Mouse (Mus musculus) ES-E14 (cell line): Measurements from ENCODE around the gene Tmed8.

Experiments
- MAFK ChIP-seq: IDR thresholded peaks from 2 replicates; pipeline ENCODE4 v1.6.1; 2014; ENCODE audit warnings: mild to moderate bottlenecking, low read depth, low read length, inconsistent platforms; ENCODE audit not compliant: insufficient read depth
- ZC3H11A ChIP-seq: IDR thresholded peaks from 2 replicates; pipeline ENCODE4 v1.6.1; 2012; ENCODE audit warnings: low read depth, mild to moderate bottlenecking, inconsistent platforms, low read length, borderline replicate concordance
- ZNF384 ChIP-seq: IDR thresholded peaks from 2 replicates; pipeline ENCODE4 v1.6.1; 2012; ENCODE audit warnings: low read depth, low read length, inconsistent platforms

DNA sequence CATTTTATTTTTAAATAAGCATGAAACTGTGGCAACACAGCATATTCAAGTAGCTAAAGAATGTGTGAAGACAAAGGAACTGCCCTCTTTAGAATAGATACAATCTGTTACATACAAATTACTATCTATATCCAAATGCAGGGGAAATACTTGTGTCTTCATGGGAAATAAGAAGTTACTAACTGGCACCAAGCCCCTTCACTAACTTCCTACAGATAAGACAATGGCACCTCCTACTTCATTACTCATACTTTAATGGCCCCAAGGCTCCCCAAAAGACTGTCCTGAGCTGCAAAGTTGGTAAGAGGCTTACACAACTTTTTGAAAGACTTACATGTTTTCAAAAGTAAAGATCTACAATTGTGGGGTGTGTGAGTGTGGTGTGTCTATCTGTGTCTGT, 17.3 kb upstream of the Tmed8 start:
- no peak for TF ChIP-seq ZNF384
- no peak for TF ChIP-seq MAFK
- TF ChIP-seq ZC3H11A, result no peak
